Mouse (Mus musculus) spleen, adult 2 months (tissue): ENCODE data around the gene Mapkapk2.

Source experiments
- CTCF ChIP-seq: fragments of 200-500 bp; IDR thresholded peaks from 2 replicates; pipeline ENCODE4 v1.5.1; 2011; ENCODE audit warnings: mild to moderate bottlenecking, inconsistent platforms; ENCODE audit not compliant: insufficient read depth, insufficient read length, insufficient replicate concordance; ENCODE audit errors: extremely low read depth
- POLR2A ChIP-seq: fragments of 200-500 bp; IDR thresholded peaks from 2 replicates; pipeline ENCODE4 v1.6.1; 2011; ENCODE audit warnings: low read depth, low read length, inconsistent platforms

GRCm38 (mm10) chr1:131097700-131098094 is at the start of gene Mapkapk2:
- TF ChIP-seq CTCF (no peak), POLR2A (peak; percentile 90)
